Mouse (Mus musculus) retina, postnatal 1 day (tissue): ENCODE results near the gene Sms.

ENCODE experiments used
- DNase-seq: peaks from one replicate; pipeline ENCODE4 v3.0.0-alpha.2; 2012

Gene Sms

DNA sequence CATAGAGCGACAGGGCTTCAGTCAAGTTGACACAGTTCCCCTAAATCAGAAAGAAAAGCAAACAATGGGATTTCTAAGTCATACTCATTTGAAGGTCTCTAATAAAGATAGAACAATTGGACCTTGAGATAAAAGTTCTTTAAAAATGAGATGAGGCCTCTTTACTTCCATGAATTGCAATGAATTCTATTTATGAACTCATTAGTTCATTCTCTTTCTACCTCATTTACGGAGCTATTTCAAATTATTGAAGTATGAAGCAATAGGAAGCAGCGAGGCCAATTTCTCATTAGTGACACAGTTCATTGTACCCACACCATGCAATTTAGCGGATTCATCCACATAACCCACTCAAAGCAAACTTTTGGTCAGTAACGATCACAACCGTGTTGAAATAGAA, 44.7 kb downstream of the Sms start:
- peak; percentile 80 for DNase-seq

DNA sequence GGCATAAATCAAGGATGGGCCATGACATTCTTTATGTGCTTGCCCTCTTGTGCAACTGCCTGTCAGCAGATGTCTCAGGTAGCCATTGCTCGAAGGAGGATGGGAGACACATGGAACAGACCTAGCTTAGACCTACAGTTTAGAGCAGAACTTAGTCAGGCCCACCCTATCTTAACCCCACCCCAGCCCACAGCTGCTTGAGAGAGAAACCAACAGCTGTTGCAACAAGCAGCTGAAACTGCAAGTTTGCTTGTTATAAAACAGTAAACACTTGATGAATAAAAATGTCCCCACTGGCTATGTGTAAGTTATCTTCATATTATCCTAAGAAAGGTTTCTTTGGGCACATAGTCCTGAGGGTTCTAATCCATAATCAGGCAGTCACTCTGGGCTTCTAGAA, 57.3 kb downstream of the Sms start:
- DNase-seq, result no peak

DNA sequence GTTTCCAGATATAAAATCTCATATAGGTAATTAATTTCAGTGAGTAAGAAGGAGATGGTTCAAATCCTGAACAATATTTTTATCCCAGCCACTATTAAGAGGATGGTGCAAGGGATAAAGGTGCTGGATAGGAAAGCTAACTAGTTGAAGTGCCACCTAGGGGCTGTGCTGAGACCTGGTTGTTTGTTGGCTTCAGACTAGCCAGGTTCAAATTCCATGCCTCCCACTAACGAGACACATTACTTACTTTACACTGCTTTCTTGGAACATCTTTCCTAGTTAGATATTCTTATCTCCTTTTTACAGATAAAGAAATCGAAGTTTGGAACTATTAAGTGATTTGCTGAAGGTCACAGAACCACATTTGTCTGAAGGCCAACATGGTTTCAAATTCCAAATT, 72.6 kb downstream of the Sms start:
- DNase-seq, result no peak

DNA sequence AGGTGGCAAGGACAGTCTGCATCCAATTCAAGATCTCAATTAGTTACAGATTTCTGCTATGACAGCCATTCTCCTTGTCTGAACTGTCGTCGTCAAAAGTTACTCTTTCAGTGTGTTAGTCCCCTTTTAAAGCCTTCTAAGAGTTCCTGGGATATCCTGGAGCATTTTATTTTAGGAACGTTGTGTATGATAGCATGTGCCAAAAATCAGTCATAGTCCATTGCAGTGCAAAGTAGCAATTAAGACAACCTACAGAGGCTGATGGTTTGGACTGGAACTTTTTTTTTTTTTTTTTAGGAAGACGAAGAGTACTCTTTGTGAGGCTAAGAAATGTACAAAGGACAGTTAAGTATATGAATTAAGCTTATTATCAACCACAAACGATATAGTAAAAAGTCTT, 76.9 kb downstream of the Sms start, which contains the start of gene Phex:
Phex (minus strand) TSS at position 101 of the 400 bp plus-strand sequence.
- no peak for DNase-seq

DNA sequence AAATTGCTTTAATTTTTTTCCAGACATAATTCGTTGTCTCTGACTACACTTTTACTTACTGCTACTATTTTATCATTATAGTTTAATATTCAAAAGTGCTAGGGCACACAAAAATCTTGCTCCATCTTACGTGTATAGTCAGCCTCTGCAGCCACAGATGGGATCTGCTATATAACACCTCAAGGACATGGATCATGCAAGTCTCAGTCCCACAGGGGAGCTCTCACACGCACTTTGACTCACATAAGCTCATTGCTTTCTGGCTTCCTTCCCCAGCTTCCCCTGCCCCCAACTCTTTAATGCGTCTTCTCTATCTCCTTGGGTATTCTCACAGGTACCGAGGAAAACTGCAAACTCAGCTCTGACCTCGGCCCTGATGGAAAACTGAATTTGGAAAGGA, 87.2 kb downstream of the Sms start:
- DNase-seq, result no peak
